Mouse (Mus musculus) myocyte (in vitro differentiated cells): ENCODE measurements around the gene Ppp1r37.

Experiments
- CEBPB ChIP-seq: IDR thresholded peaks from 2 replicates; pipeline ENCODE4 v1.6.1; 2011; ENCODE audit warnings: mild to moderate bottlenecking, moderate library complexity; ENCODE audit not compliant: poor library complexity, insufficient read depth, severe bottlenecking
- E2F4 ChIP-seq: IDR thresholded peaks from one replicate; pipeline ENCODE4 v1.6.1; 2011; ENCODE audit warnings: mild to moderate bottlenecking, control low read depth, moderate library complexity; ENCODE audit not compliant: insufficient read depth
- MAX ChIP-seq: IDR thresholded peaks from one replicate; pipeline ENCODE4 v1.6.1; 2011; ENCODE audit warnings: low read depth, mild to moderate bottlenecking, control low read depth
- MYOD1 ChIP-seq, 3 experiments: IDR thresholded peaks; one replicate each; pipeline ENCODE4 v1.6.1; 2011; ENCODE audit warnings: control low read depth in 2 of 3, low read depth in 2 of 3, mild to moderate bottlenecking in 2 of 3, moderate library complexity in 1 of 3; ENCODE audit not compliant: insufficient read length in 2 of 3, control insufficient read depth in 1 of 3
- MYOG ChIP-seq, 3 experiments: IDR thresholded peaks; one replicate each; pipeline ENCODE4 v1.6.1; 2011; ENCODE audit warnings: control low read depth in 2 of 3, low read depth in 2 of 3, mild to moderate bottlenecking in 2 of 3; ENCODE audit not compliant: insufficient read length in 2 of 3, control insufficient read depth in 1 of 3, insufficient read depth in 1 of 3
- POLR2A ChIP-seq: IDR thresholded peaks from one replicate; pipeline ENCODE4 v1.6.1; 2011; ENCODE audit warnings: low read depth, mild to moderate bottlenecking, control low read depth, moderate library complexity; ENCODE audit not compliant: insufficient read length
- POLR2AphosphoS2 ChIP-seq: IDR thresholded peaks from one replicate; pipeline ENCODE4 v1.6.1; 2011; ENCODE audit warnings: low read depth, control low read depth; ENCODE audit not compliant: insufficient read length
- REST ChIP-seq: IDR thresholded peaks from one replicate; pipeline ENCODE4 v1.6.1; 2011; ENCODE audit warnings: mild to moderate bottlenecking, control low read depth, moderate library complexity; ENCODE audit not compliant: insufficient read depth, insufficient read length
- SRF ChIP-seq: IDR thresholded peaks from one replicate; pipeline ENCODE4 v1.6.1; 2011; ENCODE audit warnings: low read depth; ENCODE audit not compliant: control insufficient read depth, insufficient read length
- TCF12 ChIP-seq: IDR thresholded peaks from one replicate; pipeline ENCODE4 v1.6.1; 2011; ENCODE audit warnings: mild to moderate bottlenecking, control low read depth; ENCODE audit not compliant: poor library complexity, insufficient read depth, severe bottlenecking
- USF1 ChIP-seq: IDR thresholded peaks from one replicate; pipeline ENCODE4 v1.6.1; 2011; ENCODE audit warnings: low read depth, mild to moderate bottlenecking, control low read depth, moderate library complexity

DNA sequence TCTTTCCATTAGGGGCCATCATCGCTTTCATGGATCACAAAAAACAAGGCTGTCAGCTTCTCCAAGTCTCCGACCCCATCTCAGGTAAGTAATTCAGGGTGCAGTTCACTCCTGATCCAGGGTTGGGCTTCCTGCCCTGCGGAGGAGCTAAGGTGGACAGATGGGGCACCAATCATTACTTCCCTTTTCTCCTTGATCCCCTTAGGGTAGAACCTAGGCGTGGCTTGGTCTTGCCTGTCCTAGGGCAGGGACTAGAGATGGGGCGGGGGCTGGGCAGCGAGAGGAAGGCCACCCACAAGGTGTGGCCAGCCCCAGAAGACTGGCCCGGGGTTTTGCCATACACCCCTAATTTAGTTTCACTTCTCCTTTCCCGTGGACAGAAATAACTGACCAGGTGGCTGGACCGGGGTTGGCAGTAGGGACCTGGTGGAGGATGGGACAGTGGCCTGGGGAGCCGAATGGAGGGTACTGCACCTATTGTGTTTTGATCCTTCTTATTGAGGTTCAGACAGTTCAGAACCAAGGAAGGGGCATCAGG, 15.1 kb upstream of the Ppp1r37 start:
- TF ChIP-seq REST = no peak
- TF ChIP-seq MYOG (IDR thresholded peaks at IDR 0.05; ENCODE audit: control insufficient read depth in 1 of 3, insufficient read depth in 1 of 3, insufficient read length in 2 of 3, low read depth in 2 of 3) = no peak
- TF ChIP-seq MAX = no peak
- no peak for TF ChIP-seq CEBPB
- no peak for TF ChIP-seq TCF12
- TF ChIP-seq POLR2A = peak; percentile 23
- no peak for TF ChIP-seq E2F4
- no peak for TF ChIP-seq POLR2AphosphoS2
- no peak for TF ChIP-seq SRF
- no peak for TF ChIP-seq USF1
- TF ChIP-seq MYOD1 (IDR thresholded peaks at IDR 0.05; ENCODE audit: control insufficient read depth in 1 of 3, insufficient read length in 2 of 3, low read depth in 2 of 3) = no peak
